Comparison of ENCODE assay signal across 22 mouse cellular contexts in genomic region chr9:123505598-123505997, GRCm38 (mm10). TPM values are rescaled to one million over a fixed set of nuclear protein-coding genes. Genes with fewer than 3 reads are reported as not detected.
DNase-seq lines count a peak whose midpoint lies in the region; ATAC-seq and TF ChIP-seq lines count a peak whose summit lies in the region.
"Had no signal": no experiment of that assay in that cellular context is flagged by ENCODE, and none has a peak within 500 bp of the region (broad histone marks: within the 10 kb centered on the region; RNA-seq: fewer than 3 reads in every experiment).

No protein-coding gene starts in this region.

- H3K27me3 ChIP-seq in kidney, embryonic 16.5 days (ENCODE audit: insufficient read depth, low read length) = no peaks in the 10 kb centered on the region
- no peaks in the 10 kb centered on the region for H3K27me3 ChIP-seq in stomach, embryonic 14.5 days (ENCODE audit: control insufficient read depth, insufficient read depth, low read length)
- no peaks in the 10 kb centered on the region for H3K27me3 ChIP-seq in stomach, postnatal 0 days (ENCODE audit: control insufficient read depth, insufficient read depth, low read length)
- H3K27me3 ChIP-seq: embryonic facial prominence, embryonic 13.5 days; neural tube, embryonic 13.5 days had no signal

- H3K4me1 ChIP-seq in kidney, embryonic 16.5 days (ENCODE audit: insufficient read depth, low read length) = peaks cover 24% of the 10 kb centered on the region
- peaks cover 22% of the 10 kb centered on the region for H3K4me1 ChIP-seq in stomach, embryonic 14.5 days (ENCODE audit: control insufficient read depth, insufficient read depth, low read length)
- H3K4me1 ChIP-seq in stomach, postnatal 0 days (replicated peaks; ENCODE audit: control insufficient read depth, insufficient read depth) = no peaks in the 10 kb centered on the region
- H3K4me1 ChIP-seq: embryonic facial prominence, embryonic 13.5 days; limb, embryonic 10.5 days had no signal

- 62% methylated on average over 1 of the region's 1 CpGs for WGBS in kidney, embryonic 16.5 days
- WGBS in stomach, embryonic 14.5 days = 25% methylated on average over 1 of the region's 1 CpGs
- 23% methylated on average over 1 of the region's 1 CpGs for WGBS in stomach, postnatal 0 days

- H3K36me3 ChIP-seq in kidney, embryonic 16.5 days (ENCODE audit: insufficient read depth, low read length) = peaks cover 13% of the 10 kb centered on the region
- H3K36me3 ChIP-seq in stomach, embryonic 14.5 days (ENCODE audit: control insufficient read depth, insufficient read depth, low read length) = peaks cover 10% of the 10 kb centered on the region; the same call in 1 of the 2 replicates
- peaks cover 6% of the 10 kb centered on the region; the same call in 1 of the 2 replicates for H3K36me3 ChIP-seq in stomach, postnatal 0 days (ENCODE audit: control insufficient read depth, insufficient read depth, low read length)

- no peak overlapping the region for H3K27ac ChIP-seq in kidney, embryonic 16.5 days (ENCODE audit: low read length)
- H3K27ac ChIP-seq in stomach, embryonic 14.5 days (ENCODE audit: low read length) = no peak overlapping the region; the same call in 1 of the 2 replicates
- H3K27ac ChIP-seq in stomach, postnatal 0 days (replicated peaks) = no peak overlapping the region
- H3K27ac ChIP-seq: embryonic facial prominence, embryonic 13.5 days; layer of hippocampus, adult 2 months; left cerebral cortex, adult 2 months; limb, embryonic 10.5 days; macrophage; neural tube, embryonic 13.5 days had no signal

- TF ChIP-seq CTCF in stomach, postnatal 0 days (IDR thresholded peaks at IDR 0.05; ENCODE audit: low read depth) = no peak; the same call in 1 of the 2 replicates

- no peak for TF ChIP-seq EP300 in stomach, postnatal 0 days (optimal IDR thresholded peaks at IDR 0.05)

- ATAC-seq in kidney, embryonic 16.5 days (ENCODE audit: low FRiP score, low TSS enrichment) = no peak
- 0 out of 2 replicates have a peak, but pooled peaks have one; percentile 26 for ATAC-seq in stomach, embryonic 14.5 days (ENCODE audit: insufficient number of reproducible peaks, insufficient read depth, low FRiP score, low read depth)
- ATAC-seq in stomach, postnatal 0 days (ENCODE audit: low FRiP score, low TSS enrichment) = no peak
- ATAC-seq: hindbrain, embryonic 16.5 days had no signal

- H3K9me3 ChIP-seq in kidney, embryonic 16.5 days (ENCODE audit: low read length) = no peaks in the 10 kb centered on the region
- H3K9me3 ChIP-seq in stomach, embryonic 14.5 days (ENCODE audit: control insufficient read depth, low read depth, low read length) = no peaks in the 10 kb centered on the region
- H3K9me3 ChIP-seq in stomach, postnatal 0 days (ENCODE audit: control insufficient read depth, low read length) = no peaks in the 10 kb centered on the region
- H3K9me3 ChIP-seq: embryonic facial prominence, embryonic 13.5 days; limb, embryonic 10.5 days; neural tube, embryonic 13.5 days had no signal

- no peak overlapping the region for H3K4me3 ChIP-seq in kidney, embryonic 16.5 days (ENCODE audit: low read length)
- no peak overlapping the region for H3K4me3 ChIP-seq in stomach, embryonic 14.5 days (ENCODE audit: low read depth, low read length)
- H3K4me3 ChIP-seq in stomach, postnatal 0 days (ENCODE audit: low read depth, low read length) = no peak overlapping the region
- H3K4me3 ChIP-seq: embryonic facial prominence, embryonic 13.5 days; layer of hippocampus, adult 2 months; left cerebral cortex, adult 2 months; limb, embryonic 10.5 days; neural tube, embryonic 13.5 days had no signal

- H3K4me2 ChIP-seq in kidney, embryonic 16.5 days (replicated peaks; ENCODE audit: low read depth, low read length) = no peak overlapping the region
- H3K4me2 ChIP-seq in stomach, embryonic 14.5 days (replicated peaks; ENCODE audit: low read depth, low read length) = no peak overlapping the region
- no peak overlapping the region for H3K4me2 ChIP-seq in stomach, postnatal 0 days (replicated peaks; ENCODE audit: low read depth)
- H3K4me2 ChIP-seq: embryonic facial prominence, embryonic 13.5 days; liver, embryonic 11.5 days; midbrain, embryonic 11.5 days; neural tube, embryonic 13.5 days had no signal

- peak; percentile 79 for DNase-seq in heart, adult 11 months
- DNase-seq in heart, postnatal 4 days = no peak
- DNase-seq in kidney, adult 11 months = peak; percentile 78
- DNase-seq in stomach, postnatal 0 days (ENCODE audit: low spot score) = no peak
- no peak for DNase-seq in spleen, postnatal 4 days (ENCODE audit: low spot score in 2 of 2)
- DNase-seq in layer of hippocampus, adult 9-10 months (ENCODE audit: low spot score) = no peak
- DNase-seq: cerebellum, adult 9-11 months; gastrocnemius, postnatal 14 days; heart, postnatal 14 days; right cerebral cortex, postnatal 14 days; thymus, postnatal 25 days had no signal

- no peak overlapping the region for H3K9ac ChIP-seq in kidney, embryonic 16.5 days (replicated peaks; ENCODE audit: low read length)
- no peak overlapping the region for H3K9ac ChIP-seq in stomach, embryonic 14.5 days (replicated peaks; ENCODE audit: low read depth, low read length)
- no peak overlapping the region for H3K9ac ChIP-seq in stomach, postnatal 0 days (ENCODE audit: low read length)
- H3K9ac ChIP-seq: embryonic facial prominence, embryonic 13.5 days; neural tube, embryonic 13.5 days had no signal

RNA-seq across cellular contexts. Expression of gene Sacm1l, which starts 24.0 kb away (rescaled TPM):
- total RNA-seq in heart, postnatal 4 days (2021) = 10 to 100 TPM; 44.6 to 47.0 TPM
- polyA plus RNA-seq in kidney, embryonic 16.5 days (2015; fragmentation: Nextera tagmentation; extraction: Ambion mirVana) = 63.8 and 68.7 TPM in 2 replicates
- polyA plus RNA-seq in stomach, embryonic 14.5 days (2014; fragmentation: Nextera tagmentation; extraction: Ambion mirVana) = 51.7 and 53.8 TPM in 2 replicates
- 33.6 TPM in 2 replicates for polyA plus RNA-seq in stomach, postnatal 0 days (2015; fragmentation: Nextera tagmentation; extraction: Ambion mirVana)

RNA-seq across cellular contexts. Expression of gene Limd1, which starts 27.1 kb away (rescaled TPM):
- total RNA-seq in heart, postnatal 4 days (2021) = 10 to 100 TPM; 49.1 to 53.5 TPM
- polyA plus RNA-seq in kidney, embryonic 16.5 days (2015; fragmentation: Nextera tagmentation; extraction: Ambion mirVana) = 55.7 and 58.1 TPM in 2 replicates
- polyA plus RNA-seq in stomach, embryonic 14.5 days (2014; fragmentation: Nextera tagmentation; extraction: Ambion mirVana) = 56.3 and 61.0 TPM in 2 replicates
- polyA plus RNA-seq in stomach, postnatal 0 days (2015; fragmentation: Nextera tagmentation; extraction: Ambion mirVana) = 22.2 and 23.2 TPM in 2 replicates

Comparison
In these comparisons a context has a peak if more than half of its experiments do, and no peak if none do; other contexts are left out.
1. DNase-seq: peak in heart, adult 11 months (single experiment) and kidney, adult 11 months (single experiment); none in heart, postnatal 4 days (single experiment), stomach, postnatal 0 days (single experiment), spleen, postnatal 4 days (0 of 2) and layer of hippocampus, adult 9-10 months (single experiment).